Mouse (Mus musculus): ENCODE measurements at regions not wholly inside any gene's neighbourhood (a gene's known extent, or its start where the extent isn't known, plus 50 kb on each side); places are given as distances from the start of the nearest gene placed in this dataset.

DNA sequence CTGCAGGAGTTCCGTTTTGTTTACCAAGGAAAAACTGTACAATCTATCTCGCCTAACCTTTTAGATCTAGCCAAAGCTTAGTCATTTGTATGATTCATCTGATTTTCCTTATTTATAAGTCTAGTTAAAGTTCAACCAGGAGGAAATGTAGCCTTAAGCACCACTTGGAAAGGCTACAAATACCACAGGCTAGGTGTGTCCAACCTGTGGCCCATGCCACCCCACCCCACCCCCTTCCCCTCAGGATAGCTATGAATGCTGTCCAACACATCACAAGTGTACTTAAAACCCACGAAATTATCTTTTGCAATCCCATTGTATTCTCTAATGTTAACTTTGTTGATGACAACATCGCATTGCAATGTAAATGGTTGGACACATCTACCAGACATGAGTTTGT, 102.9 kb upstream of the Klf14 start:
- DNase-seq (ENCODE audit: low read depth, low spot score) = no peak

DNA sequence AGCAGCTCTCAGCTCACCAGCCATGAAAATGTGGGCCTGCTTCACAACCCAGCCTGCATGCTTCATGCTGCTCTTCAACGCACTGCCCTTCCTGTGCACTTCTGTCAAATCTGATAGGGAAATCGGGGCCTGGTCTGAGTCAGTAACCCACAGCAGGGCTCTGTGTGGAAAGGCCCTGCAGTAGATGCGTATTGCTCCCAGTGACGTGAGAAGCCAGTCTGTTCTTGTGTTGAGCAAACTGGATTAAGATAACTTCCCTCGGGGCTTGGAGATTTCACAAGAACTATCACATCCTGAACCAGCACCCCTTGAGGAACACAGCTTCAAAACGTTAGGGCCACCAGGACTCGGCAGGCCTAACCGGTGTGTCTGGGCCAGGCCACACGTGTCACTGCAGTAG, 106.5 kb upstream of the Klf14 start:
- no peak for DNase-seq (ENCODE audit: low read depth, low spot score)

DNA sequence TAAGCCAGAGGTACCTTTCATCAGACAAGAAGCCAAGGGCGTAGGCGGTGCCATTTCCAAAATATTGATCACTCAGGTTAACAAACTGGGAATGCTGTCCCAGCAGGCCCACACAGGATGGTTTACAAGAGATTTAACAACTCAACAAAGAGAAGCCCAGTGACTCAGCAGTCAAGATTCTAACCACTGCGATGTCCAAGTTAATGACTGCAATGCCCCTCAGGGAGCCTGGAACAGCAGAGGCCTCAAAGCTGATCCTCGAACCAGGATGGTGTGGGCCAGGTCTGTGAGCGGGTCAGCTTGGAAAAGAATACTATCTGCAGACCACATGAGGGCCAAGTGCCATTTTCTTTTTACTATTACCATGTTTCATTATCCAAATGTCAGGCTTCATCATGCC, 108.0 kb upstream of the Klf14 start:
- DNase-seq (ENCODE audit: low read depth, low spot score) = no peak

DNA sequence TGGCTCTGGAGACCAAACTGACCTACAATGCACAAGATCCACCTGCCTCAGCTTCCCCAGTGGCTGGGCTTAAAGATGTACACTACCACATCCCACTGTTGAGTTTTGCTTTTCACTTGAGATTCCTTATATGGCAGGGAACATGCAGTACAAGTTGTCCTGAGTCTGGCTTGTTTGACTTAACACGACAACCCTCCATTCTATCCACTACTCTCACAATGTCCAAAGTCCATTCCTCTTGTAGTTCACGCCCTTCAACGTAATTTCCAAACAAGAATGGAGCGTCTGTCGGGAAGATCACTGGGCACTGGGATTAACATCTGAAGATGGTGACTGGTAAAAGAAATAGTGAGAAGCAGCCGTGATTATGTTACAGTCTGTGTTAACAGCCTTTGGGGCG, 108.6 kb upstream of the Klf14 start:
- DNase-seq (ENCODE audit: low read depth, low spot score) = no peak

DNA sequence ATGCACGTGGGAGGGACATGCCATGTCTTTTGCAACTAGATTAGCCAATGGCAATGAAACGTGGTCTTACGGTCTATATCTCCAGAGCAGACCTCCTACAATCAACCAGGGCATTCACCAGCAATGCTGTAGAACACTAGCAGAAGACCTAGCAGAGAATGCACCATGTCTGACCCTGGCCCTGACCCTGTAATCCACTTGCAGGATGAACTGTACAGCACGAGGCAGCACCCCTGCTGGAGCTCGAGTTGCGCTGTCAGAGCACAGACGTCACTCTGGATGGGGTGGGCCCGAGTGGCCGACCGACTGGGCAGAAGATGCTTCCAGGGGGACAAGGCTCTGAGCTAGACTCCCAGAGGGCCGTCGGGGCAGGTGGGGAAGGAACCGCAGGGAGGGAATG, 110.4 kb upstream of the Klf14 start:
- DNase-seq (ENCODE audit: low read depth, low spot score) = no peak

DNA sequence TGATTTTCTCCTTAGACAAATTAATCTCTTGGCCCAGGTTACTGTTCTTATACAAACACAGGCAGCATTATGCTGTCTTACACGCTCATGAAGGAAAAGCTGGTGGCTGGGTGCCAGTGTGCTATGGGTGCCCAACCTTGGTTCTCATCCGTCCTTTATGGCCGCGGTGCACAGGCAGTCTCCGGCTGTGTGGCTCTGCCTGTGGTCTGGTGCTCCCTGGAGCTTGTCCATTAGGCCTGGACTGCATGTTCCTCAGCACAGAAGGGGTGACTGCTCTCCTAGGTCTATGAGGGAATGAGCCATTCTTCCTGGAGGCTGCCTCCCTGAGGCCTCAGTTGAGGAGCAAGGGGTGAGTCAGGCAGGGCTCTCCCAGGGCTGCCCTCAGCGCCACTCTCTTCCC, 111.7 kb upstream of the Klf14 start:
- no peak for DNase-seq (ENCODE audit: low read depth, low spot score)

DNA sequence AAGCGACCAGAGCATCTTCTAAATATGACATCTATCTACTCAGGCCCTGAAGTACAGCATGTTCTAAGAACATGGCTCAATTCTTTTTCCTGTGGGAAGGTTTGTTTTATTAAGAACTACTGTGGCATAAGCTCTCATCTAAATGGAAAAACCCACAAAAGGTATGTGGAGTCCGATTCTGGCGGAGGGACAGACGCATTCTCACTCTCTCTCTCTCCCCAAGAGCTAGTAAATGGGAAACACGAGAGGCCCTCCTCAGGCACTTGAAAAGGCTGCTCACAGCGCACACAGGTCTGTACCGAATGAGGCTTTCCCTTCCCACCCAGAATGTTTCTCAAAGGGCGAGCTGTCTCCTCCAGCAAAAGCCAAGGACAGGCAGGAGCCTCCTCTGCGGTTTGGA, 112.1 kb upstream of the Klf14 start:
- DNase-seq (ENCODE audit: low read depth, low spot score) = no peak

DNA sequence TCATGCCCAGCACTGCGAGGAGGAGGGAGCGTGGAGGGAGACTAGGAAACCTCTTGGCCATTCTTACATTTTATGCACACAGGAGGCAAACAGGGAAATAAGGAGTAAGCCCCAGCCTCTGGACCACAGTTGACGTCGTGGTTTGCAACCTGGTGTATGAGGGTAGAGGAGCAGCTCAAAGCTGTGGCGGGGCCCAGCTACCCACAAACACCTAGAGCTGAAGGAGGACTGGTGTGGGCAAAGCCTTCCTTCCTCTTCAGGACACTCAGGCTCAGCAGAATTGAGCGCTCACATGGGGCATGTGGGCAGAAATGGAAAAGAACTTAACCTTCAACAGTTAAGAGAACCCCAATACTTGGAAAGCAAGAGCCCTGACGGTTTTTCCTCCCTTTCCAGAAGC, 113.2 kb upstream of the Klf14 start:
- DNase-seq (ENCODE audit: low read depth, low spot score) = no peak

DNA sequence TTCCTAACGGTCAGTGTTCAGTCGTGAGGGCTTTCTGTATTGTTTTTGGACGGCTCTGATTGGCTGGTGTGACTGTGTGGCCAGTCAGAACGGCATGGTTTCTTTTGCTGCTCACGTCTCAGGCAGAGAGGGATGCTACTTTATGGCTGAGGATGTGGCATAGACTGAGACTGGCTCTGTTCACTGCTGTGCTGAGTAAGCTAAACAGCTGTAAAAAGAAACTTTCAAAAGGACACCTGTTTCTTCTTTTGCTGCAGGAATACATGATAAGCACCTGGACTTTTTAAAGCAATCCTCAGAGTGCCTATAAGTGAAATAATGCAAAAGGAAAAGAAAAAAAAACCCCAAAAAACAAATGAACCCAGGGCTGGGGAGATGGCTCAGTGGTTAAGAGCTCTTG, 113.7 kb upstream of the Klf14 start:
- no peak for DNase-seq (ENCODE audit: low read depth, low spot score)

DNA sequence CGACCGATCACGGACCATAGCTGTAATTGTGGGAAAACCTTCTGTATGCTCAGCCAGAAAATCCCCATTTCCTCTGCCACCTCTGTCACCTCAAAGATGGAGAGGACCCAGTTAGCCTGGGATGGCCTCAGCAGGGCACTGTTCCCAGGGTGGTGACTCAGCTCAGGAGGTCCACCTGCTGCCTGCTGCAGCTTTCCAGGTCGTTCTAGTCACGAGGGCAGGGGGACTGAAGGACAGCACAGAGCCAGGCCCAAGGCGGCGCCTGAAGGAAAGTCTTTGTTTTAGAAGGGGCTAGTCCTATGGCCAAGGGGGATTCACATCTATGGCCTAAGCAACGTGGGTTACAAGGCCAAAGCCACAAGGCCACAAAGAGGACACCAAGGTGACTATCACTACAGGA, 114.5 kb upstream of the Klf14 start:
- peak; percentile 83 for DNase-seq (ENCODE audit: low read depth, low spot score)

DNA sequence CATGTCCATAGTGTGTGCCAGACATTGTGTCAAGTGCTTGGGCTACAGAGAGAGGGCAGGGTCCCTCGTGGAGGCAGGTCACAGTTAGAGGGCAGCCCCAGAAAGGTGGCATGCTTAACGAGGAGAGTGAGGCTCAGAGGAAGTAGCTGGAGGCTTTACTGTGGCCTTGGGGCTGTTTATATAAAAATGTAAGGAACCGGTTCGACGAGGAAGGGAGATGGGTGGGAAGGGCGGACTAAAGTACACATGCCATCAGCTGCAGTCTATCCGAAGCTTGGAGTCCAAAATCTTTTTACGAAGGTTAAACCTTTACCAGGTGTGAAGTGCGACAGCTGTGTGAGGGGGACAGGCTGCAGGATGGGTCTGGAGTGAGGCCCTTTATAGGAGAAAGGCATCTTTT, 115.5 kb upstream of the Klf14 start:
- DNase-seq (ENCODE audit: low read depth, low spot score) = no peak

DNA sequence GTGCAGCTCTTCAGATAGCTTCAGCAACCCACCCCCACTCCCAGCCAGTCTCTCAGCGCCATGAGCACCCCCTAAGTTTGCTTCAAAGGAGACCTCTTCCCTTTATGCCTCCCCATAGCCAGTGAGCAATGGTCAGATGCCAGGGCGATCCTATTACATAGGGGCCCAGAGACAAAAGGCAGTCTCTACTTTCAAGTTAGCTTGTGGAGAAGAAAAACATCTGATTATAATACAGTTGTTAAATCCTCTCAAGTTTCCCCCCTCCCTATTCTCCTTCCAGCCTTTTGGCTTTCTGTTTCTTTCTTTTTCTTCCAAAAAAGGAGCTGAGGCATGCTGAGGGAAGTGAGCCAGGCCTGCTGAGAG, 116.3 kb upstream of the Klf14 start:
- DNase-seq (ENCODE audit: low read depth, low spot score) = no peak

DNA sequence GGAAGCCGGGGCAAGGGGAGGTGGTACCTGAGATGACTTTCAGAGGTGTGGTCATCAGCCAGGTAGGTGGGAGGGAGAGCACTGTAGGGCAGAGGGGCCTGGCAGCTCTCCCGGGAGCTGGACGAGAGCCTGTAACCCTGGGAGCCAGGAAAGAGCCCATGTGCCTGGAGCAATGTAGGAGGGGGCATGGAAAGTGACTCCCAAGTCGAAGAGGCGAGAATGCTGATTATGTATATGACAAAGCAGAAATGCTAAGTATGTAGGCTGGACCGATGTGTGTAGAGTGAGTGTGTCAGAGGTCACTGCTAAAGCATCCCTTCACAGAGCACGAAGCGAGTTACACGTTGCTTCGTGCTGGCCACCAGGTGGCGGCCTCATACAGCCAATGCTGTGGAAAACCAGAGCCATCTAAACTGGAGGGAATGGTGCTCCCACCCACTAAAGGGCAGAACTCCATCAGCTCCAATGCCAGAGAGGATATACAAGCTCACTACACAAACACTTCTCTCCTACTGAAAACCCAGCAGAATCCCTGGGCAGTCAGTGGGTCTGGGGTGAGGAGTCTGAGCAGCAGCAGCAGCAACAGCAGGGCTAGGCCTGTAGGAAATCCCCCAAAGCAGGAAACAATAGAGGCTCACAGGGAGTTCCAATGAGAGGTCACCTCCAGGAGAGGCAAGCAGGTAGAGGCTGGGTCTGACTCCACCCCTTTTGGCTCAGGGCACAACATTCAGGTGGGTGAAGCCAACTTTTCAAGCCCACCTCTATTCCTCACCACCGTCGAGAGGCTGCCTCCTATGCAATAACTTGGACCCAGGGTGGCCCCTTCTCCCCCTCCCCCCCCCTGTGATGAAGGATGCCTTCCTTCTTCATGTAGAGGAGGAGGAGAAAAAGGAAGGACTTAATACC, 116.9 kb upstream of the Klf14 start:
- DNase-seq (ENCODE audit: low read depth, low spot score) = peak; percentile 88

DNA sequence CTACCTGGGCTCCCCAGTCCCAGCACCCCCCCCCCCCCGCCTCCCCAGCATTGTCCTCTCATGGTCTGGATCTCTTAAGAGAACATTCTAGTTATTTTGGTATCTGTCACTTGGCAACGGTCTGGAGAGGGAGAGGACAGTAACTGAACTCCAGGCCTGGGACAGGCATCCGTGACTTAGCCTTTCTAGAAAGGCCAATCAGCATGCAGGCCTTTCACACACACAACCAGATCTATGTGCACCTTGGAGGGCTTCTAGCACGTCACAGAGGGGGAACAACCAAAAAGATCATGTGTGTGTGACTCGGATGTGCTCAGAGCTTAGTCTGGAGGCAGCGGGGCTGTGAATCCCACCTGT, 117.6 kb upstream of the Klf14 start:
- DNase-seq (ENCODE audit: low read depth, low spot score) = peak; percentile 68

DNA sequence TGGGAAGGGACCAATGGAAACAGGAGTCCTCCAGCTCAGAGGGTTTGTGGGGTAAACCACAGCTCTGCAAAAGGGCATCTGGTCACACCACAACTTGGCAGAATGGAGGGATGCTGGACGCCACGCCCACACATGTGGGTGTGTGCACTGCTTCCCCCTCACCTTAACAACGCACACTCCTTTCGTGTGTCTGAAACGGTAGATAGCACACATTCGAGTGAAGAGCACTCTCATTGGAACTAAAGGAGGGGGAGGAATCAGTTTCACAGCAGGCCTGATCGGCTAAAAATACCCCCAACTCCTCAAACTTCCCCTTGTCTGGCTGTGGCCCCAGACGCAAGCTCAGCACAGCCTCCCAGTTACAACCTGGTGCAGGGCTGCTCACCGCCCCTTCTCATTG, 118.3 kb upstream of the Klf14 start:
- DNase-seq (ENCODE audit: low read depth, low spot score) = no peak

DNA sequence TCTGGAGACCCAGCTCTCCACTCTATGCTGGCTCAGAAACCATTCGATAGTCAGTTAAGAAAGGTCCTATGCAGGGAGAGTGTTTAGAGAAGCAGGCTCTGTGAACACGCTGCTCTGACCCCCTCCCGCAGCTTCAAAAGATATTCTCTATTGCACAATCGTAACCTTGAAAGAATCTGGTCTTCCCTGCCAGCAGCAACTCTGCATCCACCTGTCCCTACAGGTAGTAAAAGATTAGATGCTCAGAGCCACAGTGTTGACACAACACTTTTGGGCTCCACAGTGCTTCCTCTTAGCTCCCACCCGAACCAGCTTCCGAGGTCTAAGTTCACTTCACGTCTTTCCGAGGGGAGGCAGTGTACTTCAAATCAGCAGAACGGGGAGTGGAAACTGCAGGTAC, 118.9 kb upstream of the Klf14 start:
- DNase-seq (ENCODE audit: low read depth, low spot score) = no peak

DNA sequence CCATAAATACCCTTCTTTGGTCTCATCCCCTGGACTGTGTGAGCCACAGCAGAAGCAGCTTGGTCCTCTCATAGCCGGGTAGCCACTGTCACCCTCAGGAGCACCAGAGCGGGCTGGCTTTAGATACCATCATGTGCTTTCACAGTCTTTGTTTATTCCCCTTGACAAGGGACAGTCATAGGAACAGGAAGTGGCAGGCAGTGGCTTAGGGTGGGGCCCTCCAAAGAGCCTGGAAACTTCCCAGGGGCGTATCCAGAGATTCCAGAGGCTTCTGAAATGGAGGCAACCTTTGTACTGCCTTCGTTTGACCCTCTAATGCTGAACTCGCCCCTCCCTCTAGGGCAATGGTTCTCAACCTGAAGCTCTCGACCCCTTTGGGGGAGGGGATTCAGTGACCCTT, 119.5 kb upstream of the Klf14 start:
- DNase-seq (ENCODE audit: low read depth, low spot score) = peak; percentile 54

DNA sequence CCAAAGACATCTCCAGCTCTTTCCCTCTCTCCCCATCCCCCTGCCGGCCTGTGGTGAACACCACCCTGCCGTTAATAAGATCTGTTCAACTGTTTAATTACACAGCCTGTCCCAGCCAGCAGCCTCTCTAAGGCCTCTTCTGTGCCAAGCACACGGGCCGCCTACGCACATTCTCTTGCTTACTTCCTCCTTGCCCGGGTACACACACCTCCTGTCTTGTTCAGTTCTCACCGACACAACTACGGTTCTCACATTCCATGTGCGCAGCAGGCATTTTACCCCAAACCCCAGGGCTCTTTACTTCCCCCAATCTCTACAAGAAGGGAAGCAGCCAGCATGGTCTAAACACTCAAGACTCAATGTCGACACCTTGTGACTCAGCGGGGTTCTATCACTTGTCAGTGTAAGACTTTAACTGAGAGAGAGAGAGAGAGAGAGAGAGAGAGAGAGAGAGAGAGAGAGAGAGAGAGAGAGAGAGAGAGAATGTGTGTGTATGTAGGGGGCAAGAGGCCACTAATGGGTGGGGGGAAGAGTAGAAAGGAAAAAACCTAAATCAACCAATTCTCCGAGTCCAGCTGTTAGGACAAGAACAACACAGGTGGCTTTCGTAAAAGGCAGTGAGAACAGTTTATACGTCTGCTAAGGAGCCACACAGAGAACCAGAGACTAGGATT, 120.8 kb upstream of the Klf14 start:
- no peak for DNase-seq (ENCODE audit: low read depth, low spot score)

DNA sequence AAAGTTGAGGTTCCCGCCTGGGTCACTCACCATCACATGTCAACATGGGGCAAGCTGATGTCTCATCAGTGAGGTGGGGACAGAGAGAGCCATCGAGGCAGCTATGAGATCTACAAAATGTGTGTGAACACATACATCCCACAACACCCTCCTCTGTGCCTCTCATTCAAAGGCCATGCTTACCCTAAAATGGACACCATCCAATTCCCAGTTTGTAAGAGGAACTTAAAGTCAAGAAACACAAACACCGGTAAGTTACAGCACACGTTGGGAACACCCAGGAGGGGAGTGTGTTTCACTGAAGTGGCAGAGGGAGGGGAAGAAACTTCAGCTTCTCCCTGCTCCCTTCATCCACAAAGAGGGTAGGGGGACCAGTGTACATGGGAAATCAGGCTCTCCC, 121.4 kb upstream of the Klf14 start:
- no peak for DNase-seq (ENCODE audit: low read depth, low spot score)

DNA sequence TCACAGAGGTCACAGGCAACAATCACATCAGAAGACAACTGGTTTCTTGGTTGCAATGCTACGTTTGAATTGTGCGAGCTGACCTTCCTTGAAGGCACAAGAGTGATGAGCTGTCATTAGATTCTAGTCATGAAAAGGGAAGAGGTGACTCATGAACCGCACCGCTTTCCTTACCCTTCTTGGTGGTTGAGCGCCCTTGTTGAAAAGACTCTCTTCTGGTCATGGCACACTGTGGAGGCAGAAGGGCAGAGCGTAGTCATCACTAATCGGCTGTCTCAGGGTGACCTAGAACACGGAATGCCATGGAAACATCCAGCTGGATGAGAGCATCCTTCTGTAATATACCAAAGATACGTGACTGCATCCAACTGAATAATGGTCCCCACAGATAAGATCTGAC, 121.8 kb upstream of the Klf14 start:
- DNase-seq (ENCODE audit: low read depth, low spot score) = no peak

DNA sequence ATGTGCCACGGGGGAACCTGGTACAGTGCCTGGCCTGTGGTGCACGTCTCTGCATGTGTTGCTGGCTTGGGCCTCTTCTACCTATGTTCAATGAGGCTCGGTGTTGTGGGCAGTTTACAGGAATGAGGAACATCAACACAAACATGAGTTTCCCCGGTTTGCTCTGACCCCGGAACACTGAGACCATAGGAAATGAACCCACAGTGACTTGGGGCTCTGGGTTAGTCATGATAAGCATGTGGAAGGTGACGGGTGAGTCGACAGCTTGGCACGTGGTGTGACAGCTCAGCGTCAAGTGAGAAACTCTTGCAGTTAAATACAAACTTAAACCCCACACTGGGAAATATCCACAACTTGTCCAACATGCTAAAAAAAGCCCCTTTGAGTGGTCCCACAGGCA, 122.4 kb upstream of the Klf14 start:
- no peak for DNase-seq (ENCODE audit: low read depth, low spot score)

DNA sequence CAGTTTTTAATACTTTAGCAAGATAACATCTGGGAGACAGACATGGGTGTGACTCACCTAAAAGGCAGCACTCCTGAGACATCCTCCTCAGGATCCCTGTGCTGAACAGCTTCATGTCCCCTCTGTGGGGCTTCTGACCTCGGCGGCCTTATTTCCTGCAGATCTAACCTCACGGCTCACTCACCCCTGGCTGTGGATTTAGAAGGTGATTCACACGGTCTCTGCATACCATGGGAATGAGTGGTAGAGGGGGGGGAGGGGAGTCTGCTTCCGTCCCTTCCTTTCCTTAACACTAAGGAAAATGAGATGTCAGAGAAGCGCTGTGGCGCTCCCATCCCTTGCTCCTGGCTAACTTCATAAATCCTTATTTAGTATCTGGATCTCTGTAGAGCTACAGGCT, 123.1 kb upstream of the Klf14 start:
- DNase-seq (ENCODE audit: low read depth, low spot score) = no peak

DNA sequence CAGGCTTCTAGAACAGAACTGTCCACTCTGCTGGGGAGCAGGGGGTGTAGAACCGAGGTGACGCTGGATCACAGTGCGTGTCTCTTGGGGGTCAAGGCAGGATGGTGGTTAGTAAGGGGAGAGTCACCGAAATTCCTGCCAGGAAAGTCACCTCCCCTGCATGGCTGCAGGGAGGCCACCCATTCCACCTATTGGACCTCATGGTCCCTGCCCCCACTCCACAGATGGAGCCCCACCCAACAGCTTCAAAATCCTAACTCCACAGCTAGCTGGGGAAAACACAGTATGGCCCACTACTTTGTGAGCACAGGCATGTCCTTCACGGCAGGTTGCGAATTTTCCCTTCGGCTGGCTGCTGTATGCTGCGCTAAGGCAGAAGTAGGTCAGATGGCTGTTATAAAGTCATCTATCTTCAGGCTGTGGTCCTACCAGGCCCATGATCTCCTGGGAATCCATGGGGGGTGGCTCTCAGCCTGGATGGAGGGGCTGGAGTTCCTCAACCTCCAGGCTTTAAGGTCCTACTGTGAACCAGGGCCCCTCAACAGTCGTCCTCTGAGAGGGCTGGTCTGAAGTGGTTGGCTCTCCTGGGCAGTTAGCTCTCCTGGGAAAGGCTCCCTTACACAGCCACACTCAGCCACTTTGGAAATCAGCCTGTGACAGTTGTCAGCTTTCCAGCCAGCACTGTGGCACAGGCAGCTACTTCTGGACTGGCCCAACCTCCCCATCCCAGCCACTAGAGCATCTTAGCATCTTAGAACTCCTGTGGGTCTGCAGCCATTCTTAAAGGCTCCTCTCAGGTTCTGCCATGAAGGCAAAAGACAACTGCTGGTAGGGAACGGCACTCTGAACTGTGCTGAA, 124.0 kb upstream of the Klf14 start:
- peak; percentile 61 for DNase-seq (ENCODE audit: low read depth, low spot score)

Data from skeletal muscle tissue, adult 2 months (tissue).